Mouse (Mus musculus): ENCODE data around the gene Srsf4. TPM values are rescaled to one million over a fixed set of nuclear protein-coding genes. Genes with fewer than 3 reads are reported as not detected.

Srsf4 gene
- 55.4 TPM for polyA plus RNA-seq (2012; fragmentation: generic; extraction: Trizol)
- long read RNA-seq, experiment 1, transcript Srsf4-202 (6 exons, 2,257 nt): major isoform, 40 of 49 reads
- long read RNA-seq, experiment 1, partial matches to known transcripts: 5 of 49 reads
- long read RNA-seq, experiment 1, other reads (novel, unspliced or antisense): 4 of 49 reads
- long read RNA-seq, experiment 2, transcript Srsf4-202 (6 exons, 2,257 nt): major isoform, 535 of 683 reads
- long read RNA-seq, experiment 2, partial matches to known transcripts: 6 of 683 reads
- long read RNA-seq, experiment 2, other reads (novel, unspliced or antisense): 141 of 683 reads

- TF ChIP-seq MAX (IDR thresholded peaks at IDR 0.05) (peak; percentile 94), MYOD1 (IDR thresholded peaks at IDR 0.05; ENCODE audit: control insufficient read depth, insufficient read length, low read depth) (peak; percentile 40), FOSL1 (IDR thresholded peaks at IDR 0.05; ENCODE audit: insufficient read depth, low read length, poor library complexity, severe bottlenecking) (no peak)
- peaks cover 64% of the 10 kb centered on the region for H3K79me2 ChIP-seq (ENCODE audit: control insufficient read depth, insufficient read depth)
- peaks cover 50% of the 10 kb centered on the region for H3K79me3 ChIP-seq (ENCODE audit: low read depth)
Observed at GRCm38 (mm10) chr4:131873293-131874168, at the start of gene Srsf4. TSS of gene Srsf4 (plus strand) at chr4:131873617.

GRCm38 (mm10) chr4:131824939-131825338 is 48.5 kb upstream of the Srsf4 start:
- no peaks in the 10 kb centered on the region for H3K79me3 ChIP-seq (ENCODE audit: low read depth)
- TF ChIP-seq CEBPB (IDR thresholded peaks at IDR 0.05; ENCODE audit: low read depth) (no peak), USF1 (IDR thresholded peaks at IDR 0.05; ENCODE audit: low read depth) (no peak), MAX (IDR thresholded peaks at IDR 0.05) (no peak), CTCF (IDR thresholded peaks at IDR 0.05; ENCODE audit: control insufficient read depth, insufficient read depth, insufficient read length) (no peak)
- H3K36me3 ChIP-seq (ENCODE audit: control insufficient read depth, insufficient read depth): no peaks in the 10 kb centered on the region
- H3K27me3 ChIP-seq (ENCODE audit: control insufficient read depth, insufficient read depth, insufficient read length): peaks cover 4% of the 10 kb centered on the region
- H3K79me2 ChIP-seq (ENCODE audit: control insufficient read depth, insufficient read depth): no peaks in the 10 kb centered on the region
- no peak overlapping the region for H3ac ChIP-seq (ENCODE audit: control insufficient read depth, insufficient read length, low read depth)
- no peak overlapping the region for H3K4me3 ChIP-seq (ENCODE audit: insufficient read depth, poor library complexity, severe bottlenecking)

More at GRCm38 (mm10) chr4:131873293-131874168, at the start of gene Srsf4:
- no peaks in the 10 kb centered on the region for H3K36me3 ChIP-seq (ENCODE audit: control insufficient read depth, insufficient read depth)
- no peaks in the 10 kb centered on the region for H3K27me3 ChIP-seq (ENCODE audit: control insufficient read depth, insufficient read depth, insufficient read length)
- H3K4me3 ChIP-seq (ENCODE audit: insufficient read depth, poor library complexity, severe bottlenecking): peak within 1 kb of the TSS; percentile 89
- H3ac ChIP-seq (ENCODE audit: control insufficient read depth, insufficient read length, low read depth): peak within 1 kb of the TSS; percentile 91

- no peaks in the 10 kb centered on the region for H3K79me3 ChIP-seq (ENCODE audit: low read depth)
- no peak for TF ChIP-seq MAX (IDR thresholded peaks at IDR 0.05)
- peak; percentile 79 for TF ChIP-seq CTCF (IDR thresholded peaks at IDR 0.05; ENCODE audit: control insufficient read depth, insufficient read depth, insufficient read length)
- peaks cover 8% of the 10 kb centered on the region for H3K27me3 ChIP-seq (ENCODE audit: control insufficient read depth, insufficient read depth, insufficient read length)
- no peak overlapping the region for H3ac ChIP-seq (ENCODE audit: control insufficient read depth, insufficient read length, low read depth)
- no peak overlapping the region for H3K4me3 ChIP-seq (ENCODE audit: insufficient read depth, poor library complexity, severe bottlenecking)
- H3K36me3 ChIP-seq (ENCODE audit: control insufficient read depth, insufficient read depth): no peaks in the 10 kb centered on the region
- no peaks in the 10 kb centered on the region for H3K79me2 ChIP-seq (ENCODE audit: control insufficient read depth, insufficient read depth)
Observed at GRCm38 (mm10) chr4:131825830-131826229, 47.6 kb upstream of the Srsf4 start.

- no peaks in the 10 kb centered on the region for H3K79me2 ChIP-seq (ENCODE audit: control insufficient read depth, insufficient read depth)
- peaks cover 19% of the 10 kb centered on the region for H3K27me3 ChIP-seq (ENCODE audit: control insufficient read depth, insufficient read depth, insufficient read length)
- no peak for TF ChIP-seq MYOG (IDR thresholded peaks at IDR 0.05; ENCODE audit: control insufficient read depth, extremely low read depth, insufficient read length)
- no peak for TF ChIP-seq USF1 (IDR thresholded peaks at IDR 0.05; ENCODE audit: low read depth)
- TF ChIP-seq MAX (IDR thresholded peaks at IDR 0.05): no peak
- TF ChIP-seq MYOD1 (IDR thresholded peaks at IDR 0.05; ENCODE audit: control insufficient read depth, insufficient read length, low read depth): no peak
- TF ChIP-seq CTCF (IDR thresholded peaks at IDR 0.05; ENCODE audit: control insufficient read depth, insufficient read depth, insufficient read length): no peak
- no peak for TF ChIP-seq FOSL1 (IDR thresholded peaks at IDR 0.05; ENCODE audit: insufficient read depth, low read length, poor library complexity, severe bottlenecking)
- TF ChIP-seq CEBPB (IDR thresholded peaks at IDR 0.05; ENCODE audit: low read depth): no peak
- no peaks in the 10 kb centered on the region for H3K79me3 ChIP-seq (ENCODE audit: low read depth)
- H3ac ChIP-seq (ENCODE audit: control insufficient read depth, insufficient read length, low read depth): no peak overlapping the region
- no peaks in the 10 kb centered on the region for H3K36me3 ChIP-seq (ENCODE audit: control insufficient read depth, insufficient read depth)
- no peak overlapping the region for H3K4me3 ChIP-seq (ENCODE audit: insufficient read depth, poor library complexity, severe bottlenecking)
Observed at GRCm38 (mm10) chr4:131826905-131827304, 46.5 kb upstream of the Srsf4 start.

- Histone ChIP-seq H3K4me3 (ENCODE audit: insufficient read depth, poor library complexity, severe bottlenecking) (no peak overlapping the region), H3K27me3 (ENCODE audit: control insufficient read depth, insufficient read depth, insufficient read length) (peaks cover 36% of the 10 kb centered on the region), H3K36me3 (ENCODE audit: control insufficient read depth, insufficient read depth) (no peaks in the 10 kb centered on the region), H3ac (ENCODE audit: control insufficient read depth, insufficient read length, low read depth) (no peak overlapping the region), H3K79me3 (ENCODE audit: low read depth) (no peaks in the 10 kb centered on the region), H3K79me2 (ENCODE audit: control insufficient read depth, insufficient read depth) (no peaks in the 10 kb centered on the region)
- no peak for TF ChIP-seq MYOG (IDR thresholded peaks at IDR 0.05; ENCODE audit: control insufficient read depth, extremely low read depth, insufficient read length)
- TF ChIP-seq USF1 (IDR thresholded peaks at IDR 0.05; ENCODE audit: low read depth): no peak
- no peak for TF ChIP-seq CTCF (IDR thresholded peaks at IDR 0.05; ENCODE audit: control insufficient read depth, insufficient read depth, insufficient read length)
- TF ChIP-seq FOSL1 (IDR thresholded peaks at IDR 0.05; ENCODE audit: insufficient read depth, low read length, poor library complexity, severe bottlenecking): no peak
- TF ChIP-seq CEBPB (IDR thresholded peaks at IDR 0.05; ENCODE audit: low read depth): no peak
- no peak for TF ChIP-seq MYOD1 (IDR thresholded peaks at IDR 0.05; ENCODE audit: control insufficient read depth, insufficient read length, low read depth)
- no peak for TF ChIP-seq MAX (IDR thresholded peaks at IDR 0.05)
Observed at GRCm38 (mm10) chr4:131829123-131829522, 44.3 kb upstream of the Srsf4 start.

Data from C2C12 (cell line).